14 mouse cellular contexts compared by ENCODE assay signal in genomic region chr10:99222726-99223125, GRCm38 (mm10). TPM values are rescaled to one million over a fixed set of nuclear protein-coding genes. Genes with fewer than 3 reads are reported as not detected.
DNase-seq lines count a peak whose midpoint lies in the region; ATAC-seq and TF ChIP-seq lines count a peak whose summit lies in the region.
"Had no signal": no experiment of that assay in that cellular context is flagged by ENCODE, and none has a peak within 500 bp of the region (broad histone marks: within the 10 kb centered on the region; RNA-seq: fewer than 3 reads in every experiment).

No protein-coding gene starts in this region.

- H3K36me3 ChIP-seq in kidney, embryonic 15.5 days = no peaks in the 10 kb centered on the region
- H3K36me3 ChIP-seq: embryonic facial prominence, embryonic 15.5 days had no signal

- DNase-seq in gastrocnemius, adult 2 months = no peak
- DNase-seq in gastrocnemius, postnatal 14 days = no peak
- DNase-seq in lung, postnatal 36 days = peak; percentile 23
- no peak for DNase-seq in lung, postnatal 25 days (ENCODE audit: low spot score)
- DNase-seq in right cerebral cortex, postnatal 25 days = peak; percentile 31
- no peak for DNase-seq in layer of hippocampus, postnatal 36 days
- no peak for DNase-seq in thymus, postnatal 0 days (ENCODE audit: low spot score)
- DNase-seq: heart, postnatal 36 days; retina, postnatal 1 day; thymus, postnatal 36 days had no signal

- H3K4me3 ChIP-seq in gastrocnemius, adult 2 months = no peak overlapping the region
- H3K4me3 ChIP-seq in kidney, embryonic 15.5 days (replicated peaks) = no peak overlapping the region
- H3K4me3 ChIP-seq: embryonic facial prominence, embryonic 15.5 days; forebrain, embryonic 13.5 days had no signal

- H3K4me1 ChIP-seq in kidney, embryonic 15.5 days = peaks cover 19% of the 10 kb centered on the region
- H3K4me1 ChIP-seq: forebrain, embryonic 13.5 days had no signal

- peak overlapping the region; percentile 21; the same call in 1 of the 2 replicates for H3K27ac ChIP-seq in gastrocnemius, adult 2 months
- peak overlapping the region; percentile 82 for H3K27ac ChIP-seq in kidney, embryonic 15.5 days
- H3K27ac ChIP-seq: embryonic facial prominence, embryonic 15.5 days; forebrain, embryonic 13.5 days had no signal

- no peak overlapping the region for H3K4me2 ChIP-seq in kidney, embryonic 15.5 days
- H3K4me2 ChIP-seq: embryonic facial prominence, embryonic 15.5 days; forebrain, embryonic 13.5 days; heart, embryonic 11.5 days had no signal

- intact Hi-C loops in gastrocnemius, adult 2 months (cut with DNase I) = no loop called here
- intact Hi-C loops in gastrocnemius, postnatal 14 days (cut with DNase I; ENCODE audit: low total_unique reads) = no loop called here

- WGBS in kidney, embryonic 15.5 days = 57% methylated on average over 5 of the region's 5 CpGs

- ATAC-seq in kidney, embryonic 15.5 days (replicated peaks; ENCODE audit: low FRiP score) = peak; percentile 33; the same call in 1 of the 2 replicates
- ATAC-seq: forebrain, embryonic 13.5 days had no signal

- TF ChIP-seq CTCF in gastrocnemius, adult 2 months (IDR thresholded peaks at IDR 0.05) = no peak

- no peaks in the 10 kb centered on the region for H3K27me3 ChIP-seq in kidney, embryonic 15.5 days
- H3K27me3 ChIP-seq: embryonic facial prominence, embryonic 15.5 days; forebrain, embryonic 13.5 days had no signal

- H3K9ac ChIP-seq in kidney, embryonic 15.5 days = no peak overlapping the region
- H3K9ac ChIP-seq: embryonic facial prominence, embryonic 15.5 days; forebrain, embryonic 13.5 days had no signal

- no peaks in the 10 kb centered on the region for H3K9me3 ChIP-seq in kidney, embryonic 15.5 days (replicated peaks)
- H3K9me3 ChIP-seq: embryonic facial prominence, embryonic 15.5 days; forebrain, embryonic 13.5 days had no signal

RNA-seq across cellular contexts. Expression of gene Dusp6, which starts 40.3 kb away (rescaled TPM):
- total RNA-seq in gastrocnemius, adult 2 months (2021) = 10 to 100 TPM; 12.8 TPM
- 10 to 100 TPM; 26.7 to 27.7 TPM for total RNA-seq in gastrocnemius, postnatal 14 days (2021)
- 85.7 and 88.7 TPM in 2 replicates for polyA plus RNA-seq in kidney, embryonic 15.5 days (2015; fragmentation: Nextera tagmentation; extraction: Ambion mirVana)
- total RNA-seq in layer of hippocampus, postnatal 36 days (2021) = 10 to 100 TPM; 83.1 to 84.7 TPM
- polyA plus RNA-seq in thymus, postnatal 0 days (2015; fragmentation: Nextera tagmentation; extraction: Ambion mirVana) = 33.7 and 34.4 TPM in 2 replicates

Comparison
In these comparisons a context has a peak if more than half of its experiments do, and no peak if none do; other contexts are left out.
1. DNase-seq: peak in lung, postnatal 36 days (single experiment) and right cerebral cortex, postnatal 25 days (single experiment); none in gastrocnemius, adult 2 months (single experiment), gastrocnemius, postnatal 14 days (single experiment), lung, postnatal 25 days (single experiment), layer of hippocampus, postnatal 36 days (0 of 2) and thymus, postnatal 0 days (single experiment).